Mouse (Mus musculus) C2C12 (cell line): ENCODE measurements around the gene Cntn4.

Experiments
- CTCF ChIP-seq: IDR thresholded peaks from one replicate; pipeline ENCODE4 v1.5.1; 2011; ENCODE audit not compliant: control insufficient read depth, insufficient read depth, insufficient read length
- MAX ChIP-seq: IDR thresholded peaks from one replicate; pipeline ENCODE4 v1.6.1; 2011; ENCODE audit warnings: mild to moderate bottlenecking, control low read depth
- MYOD1 ChIP-seq: IDR thresholded peaks from one replicate; pipeline ENCODE4 v1.6.1; 2011; ENCODE audit warnings: low read depth; ENCODE audit not compliant: control insufficient read depth, insufficient read length
- MYOG ChIP-seq: IDR thresholded peaks from one replicate; pipeline ENCODE4 v1.6.1; 2011; ENCODE audit not compliant: control insufficient read depth, insufficient read length; ENCODE audit errors: extremely low read depth
- USF1 ChIP-seq: IDR thresholded peaks from one replicate; pipeline ENCODE4 v1.6.1; 2011; ENCODE audit warnings: low read depth, mild to moderate bottlenecking, control low read depth, moderate library complexity

DNA sequence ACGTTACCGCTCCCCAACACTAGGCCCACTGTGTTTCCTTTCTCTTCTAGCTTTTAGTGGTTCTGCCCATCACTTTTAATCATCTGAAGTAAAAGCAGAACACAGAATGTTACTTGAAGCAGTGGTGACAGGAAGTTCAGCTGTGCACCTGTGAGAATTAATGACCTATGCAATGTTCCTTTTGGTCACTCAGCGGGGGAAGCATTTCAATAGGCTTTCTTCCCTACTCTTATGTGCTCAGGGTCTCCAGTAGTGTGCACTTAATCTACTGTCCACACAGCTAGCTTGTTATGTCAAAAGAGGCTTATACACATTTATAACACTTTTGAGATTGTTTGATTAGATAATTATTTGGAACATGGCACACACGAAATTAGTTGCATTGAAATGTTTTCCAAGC, 215.4 kb downstream of the Cntn4 start:
- TF ChIP-seq CTCF: no peak
- TF ChIP-seq MAX: no peak
- TF ChIP-seq MYOD1: no peak
- TF ChIP-seq USF1: no peak
- no peak for TF ChIP-seq MYOG
